Mouse (Mus musculus) layer of hippocampus, adult 11-12 months (tissue): Measurements from ENCODE around the gene Atp2c2.

ENCODE experiments used
- DNase-seq: peaks from one replicate; pipeline ENCODE4 v3.0.0; 2022; ENCODE audit warnings: low spot score

Gene Atp2c2

DNA sequence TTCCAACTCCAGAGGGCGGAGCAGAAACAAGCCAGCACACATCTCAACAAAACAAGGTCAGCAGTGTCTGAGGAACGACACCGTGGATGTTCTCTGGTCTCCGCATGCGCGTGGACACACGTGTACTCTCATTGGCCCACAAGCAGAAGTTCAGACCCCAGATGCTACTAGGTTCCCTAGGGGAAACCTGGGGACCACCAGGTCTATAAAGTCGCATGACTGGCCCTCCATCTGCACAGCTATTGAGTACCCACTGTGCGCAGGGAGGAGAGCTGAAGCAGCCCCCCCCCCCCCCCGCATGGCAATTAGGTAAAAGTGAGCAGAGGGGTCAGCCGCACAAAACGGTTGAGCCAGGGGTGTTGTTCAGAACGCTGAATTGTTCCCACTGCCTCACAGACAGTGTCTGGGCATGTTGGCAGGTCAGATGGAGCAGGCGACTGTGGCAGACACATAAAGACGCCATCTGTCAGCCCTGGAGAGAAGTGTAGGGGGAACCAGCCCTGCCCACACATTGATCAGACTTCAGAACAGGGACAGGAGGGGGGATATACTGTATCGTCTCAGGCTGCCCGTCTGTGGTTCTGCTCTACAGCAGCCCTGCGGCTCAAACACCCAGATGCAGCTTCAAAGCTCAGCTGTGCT lies 86.1 kb downstream of the Atp2c2 start:
- DNase-seq = no peak

DNA sequence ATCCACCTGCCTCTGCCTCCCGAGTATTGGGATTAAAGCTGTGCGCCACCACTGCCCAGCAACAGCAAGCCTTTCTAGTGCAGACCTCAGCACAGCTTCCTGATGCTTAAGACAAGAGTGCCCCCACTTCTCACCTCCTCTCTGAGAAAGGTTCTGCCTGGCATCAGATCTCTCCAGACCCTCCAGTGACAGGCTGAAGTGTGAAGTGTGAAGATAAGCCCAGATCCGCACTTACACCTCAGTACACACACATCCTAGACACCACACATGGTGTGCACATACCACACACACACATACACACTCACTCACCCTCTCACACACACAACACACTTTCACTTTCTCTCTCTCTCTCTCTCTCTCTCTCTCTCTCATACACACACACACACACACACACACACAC lies 87.1 kb downstream of the Atp2c2 start:
- DNase-seq = no peak

DNA sequence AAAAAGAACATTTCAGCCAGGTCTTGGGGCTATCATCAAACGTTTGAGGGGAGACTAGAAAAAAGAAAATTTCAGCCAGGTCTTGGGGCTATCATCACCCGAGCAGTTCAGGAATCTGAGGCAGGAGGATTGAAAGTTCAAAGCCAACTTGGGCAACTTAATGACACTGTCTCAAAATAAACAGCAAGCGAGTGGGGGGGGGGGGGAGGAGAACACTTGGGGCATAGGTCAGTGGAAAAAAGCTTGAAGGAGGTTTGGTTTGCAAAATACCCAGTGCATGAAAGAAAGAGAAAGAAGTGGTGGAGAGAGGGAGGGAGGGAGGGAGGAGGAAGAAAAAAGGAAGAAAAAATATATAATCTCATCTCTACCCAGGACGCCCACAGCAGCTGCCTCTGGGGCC lies 87.5 kb downstream of the Atp2c2 start:
- DNase-seq = no peak

- DNase-seq = no peak
These were observed 89.0 kb downstream of the Atp2c2 start for GRCm38 (mm10) chr8:119788607-119789381.

GRCm38 (mm10) chr8:119789581-119789980 lies 89.8 kb downstream of the Atp2c2 start:
- DNase-seq = no peak

DNA sequence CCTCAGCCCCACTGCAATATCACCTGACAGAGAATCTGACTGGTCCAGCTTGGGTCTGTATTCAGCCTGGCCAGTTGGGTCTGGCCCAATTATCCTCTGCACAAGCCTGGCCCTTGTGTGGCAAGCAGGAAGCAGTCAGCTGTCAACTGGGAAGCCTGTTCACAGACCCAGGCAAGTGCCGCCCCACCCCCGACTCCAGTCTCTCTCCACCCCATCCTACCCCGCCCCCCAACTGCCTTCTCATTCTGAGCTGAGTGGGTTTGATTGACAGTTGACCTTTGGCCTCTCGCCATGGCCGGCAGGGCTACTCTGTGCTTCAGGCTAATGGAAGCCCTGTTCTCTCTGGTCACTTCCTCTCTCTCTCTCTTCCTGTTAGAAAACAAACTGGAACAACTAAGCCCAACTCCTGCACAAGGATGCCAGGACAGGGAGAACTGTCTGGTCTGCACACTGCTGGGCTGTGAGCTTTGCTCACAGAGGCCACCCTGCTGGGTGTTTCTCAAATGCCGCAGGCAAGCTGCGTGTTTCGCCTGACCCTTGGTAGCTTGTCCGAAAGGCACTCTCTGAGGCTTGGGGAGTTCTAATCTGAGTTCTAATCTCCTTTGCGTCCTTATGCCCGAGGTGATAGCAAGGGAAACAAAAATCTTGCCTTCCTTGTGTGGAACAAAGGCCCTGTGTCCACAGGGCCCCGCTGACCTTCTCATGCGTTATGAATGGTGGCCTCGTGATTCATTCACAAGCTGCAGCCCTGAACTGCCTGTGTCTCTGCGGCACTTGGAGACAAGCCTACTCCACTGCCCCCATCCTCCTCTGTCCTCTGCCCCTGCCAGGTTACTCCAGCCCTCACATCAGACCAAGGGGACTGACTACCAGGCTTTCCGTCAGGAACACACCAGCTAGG lies 92.2 kb downstream of the Atp2c2 start:
- DNase-seq = no peak

- DNase-seq = no peak
These were observed 94.9 kb downstream of the Atp2c2 start for GRCm38 (mm10) chr8:119794689-119795088.

DNA sequence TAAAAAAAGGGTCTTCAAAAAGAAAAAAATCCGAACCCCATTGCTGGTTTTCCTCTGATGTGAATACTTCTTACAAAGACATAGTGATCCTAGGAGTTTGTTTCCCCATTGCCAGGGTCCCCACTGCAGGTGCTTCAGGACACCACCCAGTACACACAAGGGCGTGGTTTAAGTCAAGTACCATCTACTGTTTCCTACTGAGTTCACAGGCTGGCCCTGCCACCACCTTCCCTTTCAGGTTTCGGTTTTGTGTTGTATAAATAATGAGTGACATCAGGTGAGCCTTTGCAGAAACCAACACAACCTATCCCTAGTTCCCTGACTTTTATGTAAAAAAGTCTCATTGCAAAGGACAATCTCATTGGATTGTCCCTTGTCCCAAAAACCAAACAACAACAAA lies 95.8 kb downstream of the Atp2c2 start:
- no peak for DNase-seq

- peak; percentile 82 for DNase-seq
These were observed 98.6 kb downstream of the Atp2c2 start for GRCm38 (mm10) chr8:119798170-119798964.

DNA sequence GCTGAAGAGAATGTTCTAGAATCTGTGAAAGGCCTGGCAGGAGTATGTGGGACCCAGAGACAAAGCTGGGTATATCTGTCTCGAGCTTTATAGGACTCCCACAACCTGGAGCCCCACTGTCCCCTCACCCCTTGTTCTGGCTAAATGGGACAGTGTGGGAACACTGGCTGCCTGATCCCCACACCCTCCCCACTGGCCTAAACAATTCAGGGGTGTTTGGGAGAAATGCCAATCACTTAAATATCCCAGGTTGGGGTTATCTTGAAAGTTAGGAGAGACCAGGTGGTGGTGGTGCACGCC lies 99.1 kb downstream of the Atp2c2 start:
- no peak for DNase-seq

DNA sequence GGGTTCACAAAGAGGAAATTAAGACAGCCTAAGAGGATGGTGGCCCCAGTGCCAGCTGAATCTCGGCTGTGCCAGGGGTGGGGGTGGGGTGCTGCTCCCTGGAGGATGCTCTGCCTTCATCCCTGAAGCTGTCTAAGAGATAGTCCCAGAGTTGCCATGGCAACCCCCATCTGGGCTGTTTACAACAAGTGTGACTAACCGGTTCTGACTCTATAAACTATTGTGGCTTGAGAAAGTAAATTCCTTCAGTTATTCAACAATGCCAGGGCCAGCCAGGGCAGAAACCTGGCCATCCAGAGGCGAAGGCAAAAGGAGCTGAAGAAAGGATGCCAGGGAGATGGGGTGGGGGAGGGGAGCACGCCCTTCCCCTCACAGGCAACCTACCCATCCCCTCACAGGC lies 101.4 kb downstream of the Atp2c2 start:
- no peak for DNase-seq

GRCm38 (mm10) chr8:119802592-119802991 lies 102.8 kb downstream of the Atp2c2 start:
- DNase-seq = no peak

DNA sequence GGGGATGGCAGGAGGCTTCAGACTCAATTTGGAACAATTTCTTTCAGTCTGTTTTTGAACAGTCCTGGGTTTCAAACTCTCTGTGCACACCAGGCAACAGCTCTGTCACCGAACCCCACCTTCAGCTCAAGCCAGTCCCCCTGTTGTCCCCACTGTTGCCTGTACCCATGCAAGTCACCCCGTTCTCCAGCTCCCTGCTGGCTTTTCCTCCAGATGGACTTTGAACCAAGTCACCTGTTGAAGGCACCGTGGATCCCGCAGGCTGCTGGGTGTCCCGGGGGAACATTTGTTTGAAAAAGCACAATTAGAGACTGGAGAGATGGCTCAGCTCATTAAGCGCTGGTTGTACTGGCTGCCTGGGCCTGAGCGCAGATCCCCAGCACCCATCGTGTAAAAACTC lies 105.5 kb downstream of the Atp2c2 start:
- no peak for DNase-seq

- peak; percentile 81 for DNase-seq
These were observed 106.8 kb downstream of the Atp2c2 start for GRCm38 (mm10) chr8:119806422-119807263.
